Mouse (Mus musculus) midbrain, embryonic 15.5 days (tissue): Measurements from ENCODE around the gene Mup3. TPM values are rescaled to one million over a fixed set of nuclear protein-coding genes. Genes with fewer than 3 reads are reported as not detected.
"Not testable (repeated sequence)": the region's sequence is repeated elsewhere in the genome, so short reads cannot be mapped to it uniquely, and the experiment has no call there.

Experiments
- ATAC-seq: fragments of 200-750 bp; cut with Nextera tagmentation; replicated peaks from 2 replicates; pipeline ENCODE4 v1.8.0; 2017; ENCODE audit warnings: moderate TSS enrichment
- H3K27ac ChIP-seq: fragments of 300-500 bp; sonication (generic); 2 replicates; pipeline ENCODE4 v1.5.1; 2015; ENCODE audit warnings: mild to moderate bottlenecking, inconsistent platforms
- H3K27me3 ChIP-seq: fragments of 300-500 bp; sonication (generic); replicated peaks from 2 replicates; pipeline ENCODE4 v1.6.1; 2015; ENCODE audit warnings: inconsistent platforms
- H3K36me3 ChIP-seq: fragments of 300-500 bp; sonication (generic); replicated peaks from 2 replicates; pipeline ENCODE4 v1.6.1; 2015; ENCODE audit warnings: inconsistent platforms
- H3K4me1 ChIP-seq: fragments of 300-500 bp; sonication (generic); 2 replicates; pipeline ENCODE4 v1.6.1; 2015; ENCODE audit warnings: inconsistent platforms
- H3K4me2 ChIP-seq: fragments of 300-500 bp; sonication (generic); 2 replicates; pipeline ENCODE4 v1.6.1; 2015; ENCODE audit warnings: inconsistent platforms, mild to moderate bottlenecking, moderate library complexity
- H3K4me3 ChIP-seq: fragments of 300-500 bp; sonication (generic); 2 replicates; pipeline ENCODE4 v1.5.1; 2015; ENCODE audit warnings: mild to moderate bottlenecking, inconsistent platforms
- H3K9ac ChIP-seq: fragments of 300-500 bp; sonication (generic); 2 replicates; pipeline ENCODE4 v1.6.1; 2015; ENCODE audit warnings: mild to moderate bottlenecking, inconsistent platforms
- H3K9me3 ChIP-seq: fragments of 300-500 bp; sonication (generic); 2 replicates; pipeline ENCODE4 v1.6.1; 2016; ENCODE audit warnings: inconsistent platforms
- WGBS: fragments of 180-500 bp; shearing (Covaris S2); methylation state at CpG from one replicate; pipeline ENCODE4 v1.1.7; 2015; ENCODE audit warnings: mixed read lengths; 5-methylcytosine and 5-hydroxymethylcytosine counted together
- polyA plus RNA-seq: library from polyadenylated mRNA; unstranded; fragments of >200 nt; fragmentation: Nextera tagmentation; extraction: Ambion mirVana; gene quantifications from 2 replicates; pipeline ENCODE4 v1.2.1, GENCODE M21; 2015

Gene Mup3
- polyA plus RNA-seq: not detected in 2 replicates

DNA sequence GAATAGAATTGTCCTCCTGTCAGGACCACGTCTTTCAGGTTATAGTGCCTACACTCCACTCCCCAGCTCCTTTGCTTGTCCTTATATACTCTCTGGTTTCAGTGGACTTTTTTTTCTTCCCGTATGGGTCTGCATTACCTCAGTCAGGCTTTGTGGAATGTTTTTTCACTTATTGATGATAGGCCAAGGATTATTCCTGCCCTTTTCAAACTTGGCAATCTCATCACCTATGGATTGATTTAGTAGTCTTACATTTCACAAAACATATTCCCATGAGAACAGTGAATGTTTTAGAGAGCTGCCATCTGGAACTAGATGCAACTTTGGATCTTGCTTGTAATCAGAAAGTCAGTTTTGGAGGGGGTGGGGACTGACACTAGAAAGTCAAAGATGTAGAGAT, at the start of gene Mup3:
Mup3 (minus strand) TSS at position 102 of the 400 bp plus-strand sequence.
- Histone ChIP-seq H3K4me1 (no peaks in the 10 kb centered on the region), H3K27ac (no peak within 1 kb of the TSS), H3K4me3 (no peak within 1 kb of the TSS), H3K27me3 (no peaks in the 10 kb centered on the region), H3K36me3 (no peaks in the 10 kb centered on the region), H3K9me3 (no peaks in the 10 kb centered on the region), H3K9ac (no peak within 1 kb of the TSS), H3K4me2 (no peak within 1 kb of the TSS)
- ATAC-seq: no peak
- 83% methylated on average over 2 of the region's 2 CpGs for WGBS

DNA sequence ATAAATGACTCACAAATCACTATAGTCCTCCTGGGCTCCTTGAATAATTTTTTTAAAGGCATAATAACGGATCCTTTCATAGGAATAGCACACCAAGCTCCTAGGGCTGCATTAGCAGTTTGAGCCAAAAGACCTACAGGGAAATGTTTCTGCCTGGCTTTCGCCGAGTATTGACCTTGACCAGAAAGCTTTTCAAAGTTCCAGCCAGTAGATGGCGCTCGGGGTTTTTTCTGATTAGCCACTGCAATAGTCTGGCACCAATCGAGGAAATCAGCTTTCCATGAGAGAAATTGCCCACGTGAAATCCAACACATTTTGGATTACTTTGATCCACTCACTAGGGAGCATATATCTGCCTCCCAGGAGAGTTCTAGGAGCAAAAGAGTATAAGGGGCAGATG, 46.6 kb upstream of the Mup3 start:
- H3K27ac ChIP-seq: no peak overlapping the region
- H3K27me3 ChIP-seq: no peaks in the 10 kb centered on the region
- no peak overlapping the region for H3K9ac ChIP-seq
- 68% methylated on average over 7 of the region's 7 CpGs for WGBS
- no peak overlapping the region for H3K4me2 ChIP-seq
- H3K36me3 ChIP-seq: no peaks in the 10 kb centered on the region
- no peak overlapping the region for H3K4me3 ChIP-seq
- H3K9me3 ChIP-seq: no peaks in the 10 kb centered on the region; the same call in 1 of the 2 replicates
- no peaks in the 10 kb centered on the region for H3K4me1 ChIP-seq
- ATAC-seq: no peak

DNA sequence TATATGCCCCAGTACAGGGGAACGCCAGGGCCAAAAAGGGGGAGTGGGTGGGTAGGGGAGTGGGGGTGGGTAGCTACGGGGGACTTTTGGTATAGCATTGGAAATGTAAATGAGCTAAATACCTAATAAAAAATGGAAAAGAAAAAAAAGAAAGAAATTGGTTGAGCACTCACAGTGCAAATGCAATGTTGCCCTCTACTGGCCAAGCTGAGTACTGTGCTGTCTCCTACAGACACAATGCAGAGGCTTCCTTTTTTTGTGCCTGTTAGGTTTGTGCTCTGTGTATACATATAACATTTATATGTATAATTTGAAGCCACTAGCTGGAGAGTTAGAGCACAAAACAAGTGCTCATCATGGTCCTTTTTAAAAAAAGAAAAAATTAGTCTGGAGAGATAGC, 16.2 kb upstream of the Mup3 start:
- H3K9me3 ChIP-seq, H3K27me3 ChIP-seq, H3K4me3 ChIP-seq, ATAC-seq, H3K4me2 ChIP-seq, H3K9ac ChIP-seq, H3K27ac ChIP-seq, H3K36me3 ChIP-seq, H3K4me1 ChIP-seq: not testable (repeated sequence)
- WGBS: 73% methylated on average over 2 of the region's 2 CpGs

DNA sequence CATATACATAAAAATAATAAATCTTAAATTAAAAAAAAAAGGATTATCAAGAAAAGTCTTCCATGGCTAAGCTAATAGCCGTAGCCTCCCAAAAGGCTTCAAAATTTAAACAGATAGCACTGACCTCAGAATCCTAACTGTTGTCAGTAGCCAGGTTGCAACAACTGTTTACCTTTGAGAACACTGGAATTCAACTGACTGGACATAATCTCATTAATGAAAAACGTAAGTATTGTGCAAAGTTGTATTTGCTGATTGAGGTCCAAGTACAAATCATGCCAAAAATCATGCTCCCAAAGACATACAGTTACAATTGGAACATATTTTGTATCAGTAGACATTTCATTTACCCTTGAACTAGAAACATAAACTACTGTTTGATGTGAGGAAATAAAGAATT, 811 bp upstream of the Mup3 start:
- ATAC-seq: no peak
- 87% methylated on average over 2 of the region's 2 CpGs for WGBS

DNA sequence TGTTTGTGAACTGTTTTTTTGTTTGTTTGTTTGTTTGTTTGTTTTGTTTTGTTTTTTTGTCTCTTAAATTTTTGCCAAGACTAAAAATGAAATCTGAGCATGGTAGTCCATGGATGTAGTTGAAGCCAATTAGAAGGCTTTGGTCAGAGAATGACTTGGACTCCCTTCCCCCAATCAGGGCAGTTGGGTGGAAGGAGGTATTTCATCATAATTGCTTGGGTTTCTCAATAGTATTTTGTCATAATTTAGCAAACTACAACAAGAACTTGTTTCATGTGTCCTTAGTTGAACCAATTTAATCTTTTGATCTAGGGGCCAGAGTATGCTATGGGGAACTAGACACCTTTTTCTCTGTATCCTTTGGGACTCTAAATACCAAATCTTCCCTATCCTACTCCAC, 4.4 kb downstream of the Mup3 start:
- Histone ChIP-seq H3K9ac (no peak overlapping the region), H3K4me2 (no peak overlapping the region), H3K27me3 (no peaks in the 10 kb centered on the region), H3K27ac (no peak overlapping the region), H3K36me3 (no peaks in the 10 kb centered on the region), H3K4me3 (no peak overlapping the region), H3K4me1 (no peaks in the 10 kb centered on the region), H3K9me3 (no peaks in the 10 kb centered on the region)
- no peak for ATAC-seq

More for the DNA sequence above, 811 bp upstream of the Mup3 start:
- H3K9ac ChIP-seq: no peak overlapping the region
- no peaks in the 10 kb centered on the region for H3K36me3 ChIP-seq
- no peak overlapping the region for H3K4me2 ChIP-seq
- no peaks in the 10 kb centered on the region for H3K27me3 ChIP-seq
- H3K27ac ChIP-seq: no peak overlapping the region
- H3K4me3 ChIP-seq: no peak overlapping the region
- no peaks in the 10 kb centered on the region for H3K4me1 ChIP-seq
- H3K9me3 ChIP-seq: no peaks in the 10 kb centered on the region

DNA sequence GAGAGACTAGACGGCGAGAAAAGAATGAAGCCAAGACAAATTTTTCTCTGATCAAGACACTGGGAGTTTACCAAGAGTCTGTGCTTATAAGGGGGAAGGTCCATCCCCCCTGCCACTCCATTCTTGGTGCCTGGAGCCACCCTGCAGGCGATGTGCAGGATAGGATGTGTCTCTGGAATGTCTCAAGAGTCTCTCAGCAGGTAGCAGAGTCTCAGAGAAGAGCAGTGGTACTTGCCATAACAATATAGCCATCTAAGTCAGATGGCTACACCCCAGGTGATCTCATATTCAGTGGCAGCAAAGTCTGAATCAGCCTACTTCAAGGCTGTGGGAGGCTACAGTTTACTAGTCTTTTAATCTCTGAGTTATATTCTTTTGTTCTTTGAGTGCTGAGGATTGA, 12.0 kb downstream of the Mup3 start:
- Histone ChIP-seq H3K27ac (no peak overlapping the region), H3K9ac (no peak overlapping the region), H3K4me3 (no peak overlapping the region), H3K4me1 (no peaks in the 10 kb centered on the region), H3K9me3 (no peaks in the 10 kb centered on the region), H3K36me3 (no peaks in the 10 kb centered on the region), H3K27me3 (no peaks in the 10 kb centered on the region), H3K4me2 (no peak overlapping the region)
- 77% methylated on average over 3 of the region's 3 CpGs for WGBS
- ATAC-seq: no peak

DNA sequence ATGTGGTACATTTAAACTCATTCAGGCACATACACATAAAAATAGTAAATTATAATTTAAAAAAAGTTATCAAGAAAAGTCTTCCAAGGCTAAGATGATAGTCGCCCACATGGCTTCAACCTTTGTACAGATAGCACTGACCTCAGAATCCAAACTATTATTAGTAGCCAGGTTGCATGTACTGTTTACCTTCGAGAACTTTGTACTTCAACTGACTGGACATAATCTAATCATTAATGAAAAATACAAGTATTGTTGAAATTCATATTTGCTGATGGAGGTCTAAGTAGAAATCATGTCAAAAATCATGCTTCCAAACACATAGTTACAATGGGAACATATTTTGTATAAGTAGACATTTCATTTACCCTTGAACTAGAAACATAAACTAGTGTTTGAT, 32.4 kb downstream of the Mup3 start:
- WGBS: 92% methylated on average over 2 of the region's 2 CpGs
- H3K9ac ChIP-seq, H3K4me3 ChIP-seq, H3K27me3 ChIP-seq, H3K27ac ChIP-seq, ATAC-seq, H3K36me3 ChIP-seq, H3K4me2 ChIP-seq, H3K9me3 ChIP-seq, H3K4me1 ChIP-seq: not testable (repeated sequence)

DNA sequence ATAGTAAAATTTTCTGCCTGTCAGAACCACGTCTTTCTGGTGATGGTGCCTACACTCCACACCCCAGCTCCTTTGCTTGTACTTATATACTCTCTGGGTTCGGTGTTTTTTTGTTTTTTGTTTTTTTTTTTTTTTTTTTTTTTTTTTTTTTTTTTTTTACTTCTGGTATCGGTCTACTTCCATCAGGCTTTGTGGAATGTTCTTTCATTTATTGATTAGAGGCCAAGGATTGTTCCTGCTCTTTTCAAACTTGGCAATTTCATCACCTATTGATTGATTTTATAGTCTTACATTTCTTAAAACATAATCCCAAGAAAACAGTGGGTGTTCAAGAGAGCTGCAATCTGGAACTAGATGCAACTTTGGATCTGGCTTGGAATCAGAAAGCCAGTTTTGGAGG, 33.1 kb downstream of the Mup3 start, which contains the start of gene Mup20:
Mup20 (minus strand) TSS at position 101 of the 400 bp plus-strand sequence.
- H3K36me3 ChIP-seq, H3K27ac ChIP-seq, H3K4me2 ChIP-seq, H3K4me1 ChIP-seq, H3K9ac ChIP-seq, ATAC-seq, H3K4me3 ChIP-seq, H3K27me3 ChIP-seq, H3K9me3 ChIP-seq: not testable (repeated sequence)
- WGBS: 72% methylated on average over 3 of the region's 3 CpGs

Other genes with a start within 250 kb of the Mup3 start
- not detected in 2 replicates for gene Mup20, start 33.2 kb downstream of the Mup3 start, polyA plus RNA-seq
- not detected in 2 replicates for gene Mup21, start 63.5 kb upstream of the Mup3 start, polyA plus RNA-seq
- 31.4 and 31.6 TPM in 2 replicates for gene Zfp37, start 143.7 kb upstream of the Mup3 start, polyA plus RNA-seq
- gene Slc31a2, start 175.2 kb upstream of the Mup3 start, polyA plus RNA-seq: 19.3 and 19.7 TPM in 2 replicates